Mouse (Mus musculus): ENCODE measurements around the gene Prcp.

The Prcp gene

GRCm38 (mm10) chr7:92874116-92874675 lies at the start of gene Prcp, which contains the start of gene Ddias:
TSS of gene Prcp (plus strand) at chr7:92874470.
TSS of gene Ddias (minus strand) at chr7:92874247.
- DNase-seq (ENCODE audit: low spot score) = peak; percentile 93

GRCm38 (mm10) chr7:92826248-92826647 lies 48.0 kb upstream of the Prcp start:
- DNase-seq (ENCODE audit: low spot score) = no peak

GRCm38 (mm10) chr7:92827981-92828380 lies 46.3 kb upstream of the Prcp start:
- peak; percentile 31 for DNase-seq (ENCODE audit: low spot score)

- no peak for DNase-seq (ENCODE audit: low spot score)
Measured at GRCm38 (mm10) chr7:92832395-92832794, 41.9 kb upstream of the Prcp start.

- no peak for DNase-seq (ENCODE audit: low spot score)
Measured at GRCm38 (mm10) chr7:92834391-92834790, 39.9 kb upstream of the Prcp start.

GRCm38 (mm10) chr7:92836447-92836846 lies 37.8 kb upstream of the Prcp start:
- DNase-seq (ENCODE audit: low spot score) = no peak

- DNase-seq (ENCODE audit: low spot score) = no peak
Measured at GRCm38 (mm10) chr7:92837226-92837625, 37.0 kb upstream of the Prcp start.

GRCm38 (mm10) chr7:92837907-92838306 lies 36.4 kb upstream of the Prcp start:
- DNase-seq (ENCODE audit: low spot score) = no peak

- no peak for DNase-seq (ENCODE audit: low spot score)
Measured at GRCm38 (mm10) chr7:92842254-92842653, 32.0 kb upstream of the Prcp start.

GRCm38 (mm10) chr7:92848246-92848645 lies 26.0 kb upstream of the Prcp start:
- no peak for DNase-seq (ENCODE audit: low spot score)

- DNase-seq (ENCODE audit: low spot score) = peak; percentile 78
Measured at GRCm38 (mm10) chr7:92866526-92866925, 7.7 kb upstream of the Prcp start.

- no peak for DNase-seq (ENCODE audit: low spot score)
Measured at GRCm38 (mm10) chr7:92870161-92870560, 4.1 kb upstream of the Prcp start.

- no peak for DNase-seq (ENCODE audit: low spot score)
Measured at GRCm38 (mm10) chr7:92871596-92871995, 2.7 kb upstream of the Prcp start.

GRCm38 (mm10) chr7:92874761-92875408 lies 615 bp downstream of the Prcp start:
- DNase-seq (ENCODE audit: low spot score) = peak; percentile 97

- peak; percentile 5 for DNase-seq (ENCODE audit: low spot score)
Measured at GRCm38 (mm10) chr7:92876066-92876465, 1.8 kb downstream of the Prcp start.

GRCm38 (mm10) chr7:92876538-92876937 lies 2.3 kb downstream of the Prcp start:
- DNase-seq (ENCODE audit: low spot score) = peak; percentile 16

- DNase-seq (ENCODE audit: low spot score) = no peak
Measured at GRCm38 (mm10) chr7:92878575-92879285, 4.5 kb downstream of the Prcp start.

GRCm38 (mm10) chr7:92883850-92884716 lies 9.8 kb downstream of the Prcp start:
- DNase-seq (ENCODE audit: low spot score) = no peak

- DNase-seq (ENCODE audit: low spot score) = no peak
Measured at GRCm38 (mm10) chr7:92884998-92885660, 10.9 kb downstream of the Prcp start.

GRCm38 (mm10) chr7:92886801-92887200 lies 12.5 kb downstream of the Prcp start:
- peak; percentile 11 for DNase-seq (ENCODE audit: low spot score)

- DNase-seq (ENCODE audit: low spot score) = no peak
Measured at GRCm38 (mm10) chr7:92887230-92887629, 13.0 kb downstream of the Prcp start.

- DNase-seq (ENCODE audit: low spot score) = peak; percentile 51
Measured at GRCm38 (mm10) chr7:92890211-92890610, 15.9 kb downstream of the Prcp start.
